Mouse (Mus musculus) G1E (cell line): ENCODE data around the gene Gm32742. TPM values are rescaled to one million over a fixed set of nuclear protein-coding genes. Genes with fewer than 3 reads are reported as not detected.

ENCODE experiments used
- ATAC-seq: 2 replicates; pipeline ENCODE4 v1.8.0; 2016; ENCODE audit warnings: mild to moderate bottlenecking; ENCODE audit not compliant: insufficient number of reproducible peaks, poor library complexity, low FRiP score, severe bottlenecking; ENCODE audit errors: extremely low read depth
- DNase-seq: peaks from one replicate; pipeline ENCODE4 v3.0.0; 2012; ENCODE audit warnings: low spot score
- H3K27me3 ChIP-seq: 2 replicates; pipeline ENCODE4 v1.6.1; 2012; ENCODE audit warnings: mild to moderate bottlenecking, low read length, inconsistent platforms; ENCODE audit not compliant: insufficient read depth
- H3K36me3 ChIP-seq: replicated peaks from 2 replicates; pipeline ENCODE3; 2012; ENCODE audit warnings: mild to moderate bottlenecking, inconsistent platforms
- H3K4me1 ChIP-seq: 2 replicates; pipeline ENCODE4 v1.6.1; 2012; ENCODE audit warnings: low read depth, low read length, inconsistent platforms, mixed read lengths; ENCODE audit not compliant: insufficient read depth
- H3K4me3 ChIP-seq: 2 replicates; pipeline ENCODE4 v1.5.1; 2012; ENCODE audit warnings: low read depth, mild to moderate bottlenecking, inconsistent platforms, low read length, moderate library complexity, mixed read lengths
- H3K9me3 ChIP-seq: replicated peaks from 2 replicates; pipeline ENCODE4 v1.6.1; 2012; ENCODE audit warnings: inconsistent platforms
- CTCF ChIP-seq: IDR thresholded peaks from 2 replicates; pipeline ENCODE4 v1.5.1; 2012; ENCODE audit warnings: low read depth, low read length, inconsistent platforms, mixed read lengths
- GATA1 ChIP-seq: IDR thresholded peaks from 2 replicates; pipeline ENCODE4 v1.6.1; 2012; ENCODE audit warnings: borderline replicate concordance, low read length, inconsistent platforms, mixed read lengths
- GATA2 ChIP-seq: IDR thresholded peaks from 2 replicates; pipeline ENCODE4 v1.6.1; 2012; ENCODE audit warnings: low read depth, low read length, inconsistent platforms, borderline replicate concordance
- POLR2AphosphoS5 ChIP-seq: IDR thresholded peaks from 2 replicates; pipeline ENCODE4 v1.6.1; 2012; ENCODE audit warnings: low read depth, low read length, inconsistent platforms; ENCODE audit not compliant: insufficient replicate concordance
- TAL1 ChIP-seq: conservative IDR thresholded peaks from 2 replicates; pipeline ENCODE4 v1.6.1; 2012; ENCODE audit warnings: low read depth, low read length, inconsistent platforms, mixed read lengths
- polyA plus RNA-seq: library from polyadenylated mRNA; stranded (reverse); fragments of >175 nt; gene quantifications from 2 replicates; pipeline ENCODE4 v1.2.3, GENCODE M21; 2012
- total RNA-seq, 2 experiments: library from RNA; stranded (forward) in 1 of 2; stranded (reverse) in 1 of 2; fragments of 200-1000 nt in 1 of 2; fragments of >200 nt in 1 of 2; fragmentation: Nextera tagmentation in 1 of 2; gene quantifications; 2 replicates each; pipeline ENCODE4 v1.2.3; 2014 to 2017

The Gm32742 gene
- total and polyA plus RNA-seq, 3 experiments = 0.11 to 0.15 (median 0.13) TPM

DNA sequence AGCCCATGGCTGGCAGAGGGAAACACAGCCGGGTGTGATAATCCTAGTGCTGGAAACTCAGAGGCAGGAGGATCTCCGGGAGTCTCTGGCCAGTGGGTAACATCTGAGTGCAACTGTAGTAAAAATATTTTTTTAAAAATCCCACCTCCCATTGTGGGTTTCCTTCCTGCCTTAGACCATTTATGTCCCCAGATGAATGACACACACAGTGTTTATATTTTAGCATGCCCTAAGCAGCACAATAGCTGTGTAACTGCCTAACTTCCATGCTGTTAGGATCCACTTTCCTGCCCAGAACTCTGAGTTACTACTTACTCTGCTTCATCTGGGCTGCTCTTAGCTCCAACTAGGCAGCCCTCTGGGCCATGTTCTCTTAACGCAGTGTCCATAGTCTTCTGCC, 25.3 kb upstream of the Gm32742 start:
- peaks cover 4% of the 10 kb centered on the region for H3K9me3 ChIP-seq

DNA sequence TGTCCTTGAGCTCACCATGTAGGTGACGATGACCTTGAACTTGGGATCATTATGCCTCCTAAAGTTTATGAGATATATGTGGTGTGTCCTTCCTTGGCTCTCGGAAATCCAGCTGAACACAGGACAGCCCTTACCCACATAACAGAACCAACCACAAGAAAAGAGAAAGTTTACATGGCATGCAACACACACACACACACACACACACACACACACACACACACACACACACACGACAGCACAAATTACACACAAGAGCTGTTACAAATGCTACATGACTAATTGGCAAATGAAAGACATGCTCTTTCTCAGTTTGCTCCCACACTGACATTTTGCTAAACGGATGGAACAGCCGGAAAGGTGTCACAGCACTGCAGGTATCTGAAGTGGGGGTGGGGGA, 20.6 kb upstream of the Gm32742 start:
- Histone ChIP-seq H3K4me1 (no peaks in the 10 kb centered on the region), H3K27me3 (peaks cover 47% of the 10 kb centered on the region), H3K9me3 (no peaks in the 10 kb centered on the region), H3K4me3 (no peak overlapping the region), H3K36me3 (no peaks in the 10 kb centered on the region)
- ATAC-seq (no peak), DNase-seq (no peak)
- TF ChIP-seq TAL1 (no peak), CTCF (no peak), POLR2AphosphoS5 (no peak), GATA1 (no peak)

More for the DNA sequence above, 25.3 kb upstream of the Gm32742 start:
- no peak for ATAC-seq
- TF ChIP-seq CTCF (no peak), GATA2 (no peak), POLR2AphosphoS5 (no peak), GATA1 (no peak), TAL1 (no peak)
- DNase-seq = no peak
- H3K4me3 ChIP-seq = no peak overlapping the region
- H3K4me1 ChIP-seq = peaks cover 3% of the 10 kb centered on the region; the same call in 1 of the 2 replicates
- no peaks in the 10 kb centered on the region for H3K36me3 ChIP-seq
- peaks cover 25% of the 10 kb centered on the region for H3K27me3 ChIP-seq

GRCm38 (mm10) chr9:51185386-51185785, 20.1 kb upstream of the Gm32742 start:
- peaks cover 52% of the 10 kb centered on the region for H3K27me3 ChIP-seq
- ATAC-seq (no peak), DNase-seq (no peak)
- H3K4me3 ChIP-seq = no peak overlapping the region
- H3K36me3 ChIP-seq = no peaks in the 10 kb centered on the region
- TF ChIP-seq GATA1 (no peak), CTCF (no peak)
- no peaks in the 10 kb centered on the region for H3K9me3 ChIP-seq
- H3K4me1 ChIP-seq = no peaks in the 10 kb centered on the region

GRCm38 (mm10) chr9:51182716-51183710, 17.7 kb upstream of the Gm32742 start:
- DNase-seq = no peak
- H3K4me3 ChIP-seq = no peak overlapping the region
- no peak for TF ChIP-seq POLR2AphosphoS5
- H3K4me1 ChIP-seq = no peaks in the 10 kb centered on the region
- H3K27me3 ChIP-seq = peaks cover 45% of the 10 kb centered on the region
- no peaks in the 10 kb centered on the region for H3K36me3 ChIP-seq
- no peak for ATAC-seq
- H3K9me3 ChIP-seq = no peaks in the 10 kb centered on the region

- H3K9me3 ChIP-seq = no peaks in the 10 kb centered on the region
- no peak for ATAC-seq
- H3K4me3 ChIP-seq = no peak overlapping the region
- peaks cover 33% of the 10 kb centered on the region for H3K27me3 ChIP-seq
- no peak for TF ChIP-seq GATA1
- no peak for TF ChIP-seq POLR2AphosphoS5
- TF ChIP-seq TAL1 = no peak
- TF ChIP-seq GATA2 = no peak
- no peak for TF ChIP-seq CTCF
- H3K4me1 ChIP-seq = peaks cover 3% of the 10 kb centered on the region; the same call in 1 of the 2 replicates
- H3K36me3 ChIP-seq = no peaks in the 10 kb centered on the region
- DNase-seq = no peak
Measured at GRCm38 (mm10) chr9:51180621-51181020, 15.3 kb upstream of the Gm32742 start.

GRCm38 (mm10) chr9:51178297-51178696, 13.0 kb upstream of the Gm32742 start:
- H3K27me3 ChIP-seq = peaks cover 16% of the 10 kb centered on the region
- TF ChIP-seq GATA2 (no peak), TAL1 (no peak), GATA1 (no peak), POLR2AphosphoS5 (no peak), CTCF (no peak)
- H3K4me3 ChIP-seq = no peak overlapping the region
- no peak for ATAC-seq
- no peaks in the 10 kb centered on the region for H3K9me3 ChIP-seq
- peaks cover 7% of the 10 kb centered on the region for H3K4me1 ChIP-seq
- DNase-seq = no peak
- H3K36me3 ChIP-seq = no peaks in the 10 kb centered on the region
